Mouse (Mus musculus) mouse trophoblast stem cell (cell line): Measurements from ENCODE around the gene Snx3.

Source experiments
- in situ Hi-C, 2 experiments: fragments of 300-500 bp; cut with MseI, MboI; formaldehyde crosslinking; loops; 2 replicates in 1 of 2; 3 replicates in 1 of 2; pipeline ENCODE4 v1.15.1; 2025

Gene Snx3

DNA sequence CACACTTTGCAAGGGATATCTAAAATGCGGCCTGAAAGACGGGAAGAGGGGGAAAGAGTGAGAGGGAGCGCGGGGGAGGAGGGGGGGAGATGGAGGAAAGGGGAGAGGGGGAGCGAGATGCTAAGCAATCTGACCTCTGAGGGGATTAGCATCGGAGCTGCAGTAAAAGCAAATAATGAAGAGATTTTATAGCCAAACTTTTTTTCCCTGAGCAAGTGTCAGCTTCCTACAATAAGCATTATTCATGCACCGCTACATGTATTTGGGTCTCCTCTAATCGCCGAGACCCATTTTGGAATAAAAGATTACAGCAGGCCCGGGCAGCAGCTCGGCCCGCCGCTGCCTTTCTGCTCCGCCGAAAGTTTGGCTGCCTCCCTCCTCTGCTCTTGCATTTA, 76.4 kb downstream of the Snx3 start:
- in situ Hi-C loops, result no loop called here

DNA sequence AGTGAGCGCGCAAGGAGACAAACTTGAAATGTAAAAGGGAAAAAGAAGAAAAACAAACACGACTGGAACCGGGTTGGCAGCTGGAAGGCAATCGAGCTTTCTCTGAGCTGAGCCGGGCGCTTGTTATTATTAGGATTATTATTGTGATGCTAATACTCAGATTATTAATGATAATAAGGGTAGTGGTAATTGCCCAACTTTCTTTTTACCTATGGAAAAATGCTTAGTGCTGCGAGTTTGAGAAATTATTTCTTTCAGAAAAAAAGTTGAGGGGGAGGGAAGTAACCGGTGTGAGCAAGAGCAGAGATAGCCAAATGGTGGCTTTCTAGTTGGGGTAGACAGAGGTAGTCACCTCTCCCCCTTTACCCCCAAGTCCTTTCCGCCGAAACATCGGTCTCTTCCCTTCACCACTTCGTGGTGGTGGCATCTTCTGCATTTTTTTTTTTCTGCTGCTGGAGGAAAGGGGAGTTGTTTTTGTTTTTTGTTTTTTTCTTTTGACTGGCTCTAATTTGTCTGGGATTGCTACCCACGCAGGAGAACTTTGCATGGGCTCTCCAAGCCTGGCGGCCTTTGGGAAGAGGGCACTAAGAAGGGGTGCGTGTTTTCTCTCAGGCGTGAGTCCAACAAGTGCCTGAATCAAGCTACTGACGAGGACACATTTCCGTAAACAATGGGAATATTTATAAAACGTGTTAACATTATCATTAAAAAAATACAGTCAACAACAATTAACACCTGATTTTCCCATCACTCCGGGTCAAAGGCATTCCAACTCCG, 77.1 kb downstream of the Snx3 start:
- in situ Hi-C loops, result no loop called here

DNA sequence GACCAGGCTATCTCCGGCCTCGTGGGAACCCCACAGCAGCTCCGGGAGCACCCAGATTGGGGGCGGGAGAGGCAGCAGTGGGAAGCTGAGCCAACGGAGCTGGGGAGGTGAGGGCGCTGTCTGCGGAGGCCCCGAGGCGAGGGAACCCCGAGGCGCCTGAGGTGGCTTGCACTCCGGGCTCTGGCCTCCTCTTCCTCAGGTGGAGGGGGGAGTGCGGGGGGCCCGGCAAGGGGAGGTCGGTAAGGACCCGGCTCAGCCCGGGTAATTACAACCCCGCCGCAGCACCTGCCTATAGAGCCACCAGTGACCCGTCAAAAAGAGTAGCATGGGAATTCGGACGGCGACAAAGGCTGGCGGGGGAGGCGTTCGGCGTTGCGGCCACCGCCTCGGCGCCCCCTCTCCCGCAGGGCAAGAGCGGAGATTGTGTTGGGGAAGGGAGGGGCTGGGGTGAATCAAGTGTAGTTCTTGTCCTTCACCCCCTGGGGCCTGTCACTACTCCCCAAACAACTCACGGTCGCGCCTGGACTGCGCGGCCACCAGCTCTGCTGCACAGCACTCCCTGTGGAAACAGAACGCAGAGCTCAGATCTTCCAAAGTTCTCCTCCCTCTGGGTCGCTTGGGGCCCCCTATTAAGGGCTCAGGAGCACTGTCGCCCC, 77.8 kb downstream of the Snx3 start:
- in situ Hi-C loops, result no loop called here

DNA sequence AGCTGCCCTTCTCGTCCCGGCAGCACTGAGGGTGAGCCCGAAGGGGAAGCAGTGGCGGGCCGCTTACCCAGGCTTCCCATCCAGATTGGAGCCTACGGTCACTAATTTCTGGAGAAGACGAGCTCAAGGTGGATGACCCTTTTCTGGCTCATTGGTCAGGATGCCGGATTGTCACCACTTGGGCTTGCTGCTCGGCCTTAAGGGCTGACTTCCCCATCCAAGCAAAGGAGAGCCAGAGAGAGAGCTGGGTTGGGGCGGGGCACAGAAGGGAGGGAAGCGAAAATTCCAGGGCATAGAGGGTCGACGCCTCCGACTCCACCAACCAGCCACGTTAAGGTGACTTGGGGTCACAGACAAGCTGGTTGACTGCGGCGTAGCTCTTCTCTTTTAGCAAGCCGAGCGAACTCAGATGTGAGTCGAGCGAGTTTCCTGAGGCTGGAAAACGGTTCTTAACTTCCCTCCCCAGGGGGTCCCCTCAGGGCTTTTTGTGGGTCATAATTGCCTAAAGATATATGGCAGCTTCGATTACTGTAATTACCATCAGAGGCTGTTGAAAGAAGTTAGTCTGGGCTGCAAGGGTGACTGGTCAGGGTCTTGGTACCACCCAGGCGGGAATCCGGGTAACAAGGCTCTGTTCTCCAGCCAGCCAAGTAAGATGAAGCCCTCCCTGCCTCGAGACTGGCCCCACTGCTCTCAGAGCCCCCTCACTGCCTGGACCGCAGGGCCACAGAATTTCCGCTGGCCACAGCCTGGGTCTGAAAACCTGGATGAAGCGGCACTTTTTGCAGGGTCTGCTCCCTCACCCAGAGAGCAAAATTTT, 78.5 kb downstream of the Snx3 start:
- in situ Hi-C loops, result no loop called here

DNA sequence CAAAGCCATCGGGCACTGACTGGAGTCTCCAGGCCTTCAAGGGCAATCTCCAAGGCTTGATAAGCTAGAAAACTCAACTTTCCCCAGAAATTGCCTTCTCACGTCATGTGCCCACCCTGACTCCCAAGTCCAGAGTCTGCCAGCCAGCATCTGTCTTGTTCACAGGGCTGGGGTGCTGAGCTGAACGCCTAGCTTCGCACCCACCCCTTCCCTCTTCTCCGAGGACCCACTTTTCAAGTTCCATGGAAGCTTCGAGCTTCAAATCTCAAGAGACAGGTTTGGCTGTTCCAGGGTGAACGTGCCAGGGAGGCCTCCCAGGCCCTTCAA, 79.1 kb downstream of the Snx3 start:
- in situ Hi-C loops, result no loop called here

DNA sequence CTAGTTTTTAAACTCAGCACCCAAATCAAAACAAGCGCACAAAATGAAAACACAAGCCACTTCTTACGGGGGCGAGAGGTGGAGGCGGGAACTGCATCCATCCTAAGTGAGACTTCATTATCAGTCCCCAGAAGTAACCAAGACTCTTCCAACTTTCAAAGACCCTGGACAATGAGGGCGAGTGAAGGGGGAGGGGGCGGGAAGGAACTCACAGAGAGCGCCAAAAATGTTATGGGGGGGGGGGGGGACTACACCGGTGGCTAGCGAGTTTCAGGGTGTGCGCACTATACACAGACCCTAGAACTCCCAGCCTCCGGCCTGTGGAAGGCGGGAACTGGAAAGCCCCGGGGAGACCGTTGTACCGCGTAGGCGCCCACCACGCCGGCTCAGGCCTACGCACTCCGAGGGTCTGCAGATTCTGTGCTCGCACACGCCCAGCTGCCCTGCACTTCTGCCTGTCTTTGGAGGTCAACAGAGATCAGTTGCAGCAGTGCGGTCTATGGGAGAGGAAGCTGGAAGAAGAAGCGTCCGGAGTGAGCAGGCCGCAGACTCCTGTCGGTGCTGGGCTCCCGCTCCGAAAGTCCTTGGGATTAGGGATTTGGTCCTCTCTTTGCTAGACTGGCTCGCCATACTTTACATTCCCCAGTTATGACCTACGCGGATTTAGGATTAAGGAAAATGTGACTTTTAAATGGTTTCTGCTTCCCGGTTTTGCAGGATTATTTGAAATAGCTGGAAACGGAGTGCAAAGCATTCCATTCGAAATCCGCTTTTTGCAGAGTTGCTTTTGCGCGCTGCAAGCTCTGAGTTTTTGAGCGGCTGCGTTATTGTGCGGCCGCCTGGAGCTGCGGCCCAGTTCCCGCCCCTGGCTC, 80.1 kb downstream of the Snx3 start:
- in situ Hi-C loops, result no loop called here

DNA sequence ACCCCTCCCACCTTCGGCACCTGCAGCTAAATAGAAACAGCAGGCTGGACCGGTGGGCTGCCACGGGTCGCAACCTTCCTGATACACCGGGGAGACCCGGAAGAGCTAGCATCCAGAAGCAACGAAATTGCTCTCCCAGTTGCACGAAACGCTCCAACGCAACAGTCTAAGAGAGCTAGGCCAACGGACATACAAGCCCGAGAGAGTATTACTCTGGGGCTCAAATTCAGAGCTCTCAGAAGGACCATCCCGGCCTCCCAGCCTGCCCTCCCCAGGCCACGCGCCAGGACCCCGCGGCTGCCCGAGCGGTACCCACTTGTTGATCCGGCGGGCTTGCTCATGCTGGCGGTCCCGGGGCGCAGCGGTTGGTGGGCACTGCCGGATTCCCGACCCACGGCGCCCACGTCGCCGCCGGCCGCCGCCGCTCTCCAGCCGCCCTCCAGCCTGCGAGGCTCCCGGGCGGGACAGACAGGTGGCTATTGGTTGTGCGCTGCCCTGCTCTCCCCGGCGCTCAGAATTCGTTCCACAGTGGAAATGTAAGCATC, 80.8 kb downstream of the Snx3 start:
- in situ Hi-C loops, result no loop called here

DNA sequence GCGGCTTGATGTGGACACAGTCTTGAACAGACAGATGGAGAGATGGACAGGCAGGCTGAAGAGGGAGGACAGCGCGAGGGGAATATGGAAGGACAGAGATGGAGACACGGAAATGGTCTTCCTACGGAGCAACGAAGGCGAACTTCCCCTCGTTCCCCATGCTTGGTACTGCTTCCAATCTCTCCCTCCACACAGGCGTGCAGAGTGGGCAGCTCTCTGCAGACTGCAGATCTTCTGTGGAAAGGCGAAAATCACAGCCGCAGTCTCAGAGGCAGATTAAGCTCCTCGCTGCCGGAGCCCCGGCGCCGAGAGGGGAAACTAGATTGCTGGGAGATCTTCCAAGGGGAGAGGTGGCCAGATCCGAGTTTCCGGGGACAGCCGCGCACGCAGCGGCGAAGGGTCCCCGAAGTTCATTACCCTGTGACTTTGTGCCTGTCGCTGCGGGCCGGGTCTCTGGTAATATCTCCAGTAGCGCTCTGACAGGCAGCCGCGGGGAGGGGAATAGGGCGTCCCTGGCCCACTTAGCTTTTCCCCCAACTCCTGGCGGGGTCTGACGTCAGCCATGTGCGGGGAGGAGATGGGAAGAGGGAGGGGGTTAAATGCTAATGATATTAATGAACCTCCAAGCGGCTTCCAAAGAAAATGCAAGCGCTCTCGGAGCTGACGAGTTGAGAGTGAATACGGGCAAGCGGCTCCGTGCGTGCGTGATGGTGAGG, 81.5 kb downstream of the Snx3 start, which contains the start of the genes Nr2e1 and Ostm1:
TSS of gene Nr2e1 (minus strand) at position 476 of the 716 bp plus-strand sequence.
TSS of gene Ostm1 (plus strand) at position 666 of the 716 bp plus-strand sequence.
- in situ Hi-C loops, result no loop called here

DNA sequence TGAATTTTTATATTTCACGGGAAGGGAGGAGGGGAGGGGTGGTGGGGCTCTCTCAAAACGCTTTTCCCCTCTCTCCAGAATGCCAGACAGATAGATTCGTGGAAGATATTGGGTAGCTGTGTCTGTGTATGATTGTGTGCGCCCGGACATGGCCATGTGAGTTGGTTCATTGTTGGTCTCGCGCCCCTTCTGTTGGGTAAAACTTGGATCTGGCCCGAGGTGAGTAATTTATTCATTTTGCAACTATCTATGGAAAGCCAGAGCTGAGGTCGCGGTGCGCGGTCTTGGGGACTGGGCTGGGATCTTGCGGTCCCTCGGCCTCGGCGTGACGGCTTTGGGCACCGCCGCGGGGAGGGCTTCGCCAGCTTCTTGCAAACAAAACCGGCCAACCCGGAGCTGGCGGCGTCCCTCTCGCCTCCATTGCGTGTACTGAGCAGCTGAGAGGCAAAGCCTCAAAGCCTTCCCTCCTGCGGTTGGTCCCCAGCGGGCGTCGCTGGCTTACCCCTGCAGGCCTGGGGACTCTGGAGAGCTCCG, 82.1 kb downstream of the Snx3 start:
- in situ Hi-C loops, result no loop called here

DNA sequence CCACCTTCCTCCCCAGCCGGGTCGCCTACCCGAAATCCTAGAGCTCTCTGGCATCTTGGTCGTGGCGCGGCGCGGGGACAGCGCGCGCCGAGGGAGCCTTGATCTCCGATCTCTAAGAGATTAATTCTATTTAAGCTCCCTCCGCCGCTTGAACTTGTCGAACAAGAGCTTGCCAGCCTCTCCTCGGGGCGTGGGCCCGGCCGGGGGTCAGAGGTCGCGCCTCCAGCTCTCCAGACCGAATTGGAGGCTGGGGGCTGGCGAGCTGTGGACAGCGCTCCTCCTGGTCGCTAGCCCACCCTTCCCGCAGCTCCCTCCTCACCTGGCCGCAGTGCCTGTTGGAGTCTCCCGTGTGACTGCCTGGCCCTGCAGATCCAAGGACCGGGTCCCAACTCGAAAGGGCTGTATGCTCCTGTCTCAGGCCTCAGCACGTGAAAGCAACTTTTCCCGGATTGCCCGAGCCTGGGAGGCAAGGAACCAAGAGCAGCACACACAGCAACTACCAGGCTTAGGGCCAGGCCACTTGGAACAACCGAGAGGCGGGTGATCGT, 82.7 kb downstream of the Snx3 start:
- in situ Hi-C loops, result no loop called here
